Mouse (Mus musculus) lung, postnatal 25 days (tissue): ENCODE results near the gene Psmc1.

Experiments used
- DNase-seq: peaks from one replicate; pipeline ENCODE4 v3.0.0; 2022; ENCODE audit warnings: low spot score

Gene Psmc1

DNA sequence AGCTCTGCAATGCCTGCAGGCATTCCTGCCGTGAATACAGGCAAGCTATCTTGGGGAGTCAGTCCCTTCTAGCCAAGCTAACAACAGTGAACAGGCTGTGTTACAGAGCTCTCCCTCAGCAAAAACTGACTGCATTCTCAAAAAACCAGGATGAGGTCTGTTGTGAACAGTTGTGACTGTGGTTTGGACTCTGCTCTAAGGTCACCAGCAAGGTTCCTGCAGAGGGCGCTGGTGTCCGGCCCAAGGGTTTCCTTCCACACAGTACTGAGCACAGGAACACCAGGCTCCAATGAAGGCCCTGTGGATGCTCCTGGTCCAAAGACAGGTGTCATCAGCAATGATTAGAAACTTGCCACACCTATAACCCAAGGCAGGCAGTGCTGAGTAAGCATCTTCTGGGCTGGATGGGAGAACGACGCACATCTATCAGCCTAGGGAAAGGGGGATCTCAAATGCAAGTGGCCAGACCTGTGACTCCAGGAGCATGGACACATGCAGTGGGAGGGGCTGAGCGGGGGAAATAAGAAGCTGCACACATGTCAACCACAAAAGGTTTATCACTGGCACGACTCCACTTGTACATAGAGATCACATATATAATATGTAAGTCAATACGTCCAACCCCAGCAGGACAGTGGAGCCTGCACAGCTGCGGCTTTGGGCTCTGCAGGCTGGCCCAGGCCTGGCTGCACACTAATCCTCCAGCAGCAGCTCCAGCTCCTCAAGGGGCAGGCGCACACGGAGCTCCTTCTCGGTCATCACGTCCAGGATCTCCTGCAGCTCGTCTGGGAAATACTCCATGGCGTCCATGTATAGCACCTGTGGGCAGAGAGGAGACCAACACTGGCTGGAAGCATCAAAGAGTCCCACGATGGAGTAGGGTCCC is 15.2 kb downstream of the Psmc1 start:
- DNase-seq, result no peak

DNA sequence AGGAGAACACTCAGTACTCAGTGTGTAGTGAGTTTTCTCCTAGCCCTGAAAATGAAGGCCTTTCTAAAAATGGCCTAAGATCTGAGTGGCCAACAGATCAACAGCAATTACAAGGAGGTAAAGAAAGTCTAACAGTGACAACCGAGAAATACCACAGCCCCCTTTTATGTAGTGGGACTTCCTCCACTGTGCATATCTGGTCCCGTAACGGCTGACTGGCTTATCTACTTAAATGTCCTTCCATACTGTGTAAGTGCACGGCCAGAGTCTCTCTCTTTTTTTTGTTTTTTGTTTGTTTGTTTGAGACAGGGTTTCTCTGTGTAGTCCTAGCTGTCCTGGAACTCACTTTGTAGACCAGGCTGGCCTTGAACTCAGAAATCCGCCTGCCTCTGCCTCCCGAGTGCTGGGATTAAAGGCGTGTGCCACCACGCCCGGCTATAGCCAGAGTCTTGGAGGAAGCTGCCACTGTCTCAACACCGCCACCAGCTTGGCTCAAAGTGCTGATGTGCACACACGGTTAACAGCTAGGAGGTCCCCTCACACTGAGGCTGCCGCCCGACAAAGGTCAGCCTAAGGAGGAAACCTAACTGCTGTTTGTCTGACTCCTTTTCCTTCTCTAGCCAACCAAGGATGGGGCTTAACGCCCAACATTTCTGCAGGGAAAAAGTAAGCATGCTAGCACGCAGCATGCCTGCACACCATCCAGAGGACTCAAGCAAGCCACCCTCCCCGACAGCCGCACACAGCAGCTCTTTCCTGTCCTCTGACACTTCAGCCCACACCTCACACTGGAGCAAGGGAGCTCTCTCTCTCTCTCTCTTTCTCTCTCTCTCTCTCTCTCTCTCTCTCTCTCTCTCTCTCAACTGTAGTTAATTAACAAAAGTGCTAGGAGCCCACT is 17.3 kb downstream of the Psmc1 start:
- peak; percentile 57 for DNase-seq

DNA sequence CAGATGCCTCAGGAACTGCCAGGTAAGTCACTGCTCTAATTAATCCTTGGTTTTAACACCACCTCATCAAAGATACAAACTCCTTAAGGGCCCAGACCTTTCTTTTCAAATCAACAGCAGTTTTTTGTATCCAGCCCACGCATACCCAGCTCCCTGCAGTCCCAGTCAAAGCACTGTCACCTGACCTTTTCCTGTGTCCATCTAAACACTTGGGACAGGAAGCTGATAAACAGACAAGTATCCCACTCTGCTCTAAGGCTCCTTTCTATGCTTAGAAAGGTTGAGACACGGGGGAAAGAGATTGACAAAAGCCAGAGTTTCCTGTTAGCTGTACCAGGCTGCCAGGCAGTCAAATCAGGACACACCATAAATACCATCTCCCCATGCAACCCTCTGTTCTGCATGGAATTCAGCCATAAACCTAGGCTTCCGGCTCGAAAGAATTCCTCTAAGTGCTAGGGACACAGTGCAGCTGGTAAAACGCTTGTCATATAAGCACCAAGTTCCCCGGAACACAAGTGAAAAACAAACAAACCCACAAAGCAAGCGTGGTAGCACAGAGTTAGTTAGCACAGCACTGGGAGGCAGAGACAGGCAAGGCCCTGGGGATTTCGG is 18.0 kb downstream of the Psmc1 start:
- DNase-seq, result peak; percentile 80

DNA sequence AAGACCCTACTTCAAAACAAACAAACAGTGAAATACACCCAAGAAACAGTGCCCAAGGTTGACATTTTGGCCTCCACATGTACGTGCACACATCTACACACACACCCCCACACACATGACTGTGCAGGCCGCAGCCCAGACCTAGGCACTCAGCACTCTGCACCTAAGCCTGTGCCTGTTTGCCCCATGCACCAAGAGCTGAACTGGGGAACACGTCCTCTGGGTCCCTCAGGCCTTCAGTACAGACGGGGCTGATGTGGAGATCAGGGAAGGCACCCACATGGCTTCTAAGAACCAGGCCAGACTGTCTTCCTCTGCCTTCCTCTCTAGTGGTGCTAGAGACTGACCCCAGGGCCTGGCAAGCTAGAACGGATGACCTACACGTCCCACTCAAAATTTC is 18.6 kb downstream of the Psmc1 start:
- no peak for DNase-seq

DNA sequence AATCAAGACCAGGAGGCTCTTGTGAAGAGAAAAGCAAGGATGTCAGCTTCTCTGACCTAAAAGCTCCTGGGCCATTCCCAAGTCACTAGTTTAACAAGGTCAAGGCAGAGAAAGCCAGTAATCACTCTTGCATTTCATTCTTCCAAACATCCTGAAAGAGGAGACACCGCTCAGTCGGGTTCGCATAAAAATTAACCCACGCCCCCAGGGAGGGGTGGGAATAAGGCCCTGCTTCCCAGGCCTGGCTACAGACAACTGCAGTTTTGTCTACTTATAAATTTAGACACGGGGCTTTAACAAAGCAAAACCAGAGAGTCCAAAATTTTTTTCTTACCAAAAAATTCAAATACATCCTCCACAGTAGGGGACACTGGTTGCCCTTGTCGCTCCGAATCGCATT is 19.0 kb downstream of the Psmc1 start:
- no peak for DNase-seq

DNA sequence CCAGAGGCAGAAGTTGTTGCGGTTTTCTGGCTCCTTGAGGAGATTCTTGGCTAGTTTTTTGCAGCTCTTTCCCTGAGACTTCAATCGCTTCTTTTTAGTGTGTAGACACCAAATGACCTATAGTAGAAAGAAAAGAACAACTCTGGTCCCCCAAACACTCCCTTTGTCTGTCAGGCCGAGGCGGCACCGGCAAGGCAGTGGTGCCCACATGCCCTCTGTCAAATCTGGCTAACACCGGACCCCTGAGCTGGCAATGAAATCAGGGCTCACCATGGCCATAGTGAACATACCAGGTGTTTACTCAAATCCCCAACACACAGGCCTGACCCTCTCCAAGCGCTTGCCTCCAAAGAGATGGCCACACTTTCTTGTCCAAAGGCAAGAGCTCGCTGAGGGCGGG is 21.2 kb downstream of the Psmc1 start:
- no peak for DNase-seq

DNA sequence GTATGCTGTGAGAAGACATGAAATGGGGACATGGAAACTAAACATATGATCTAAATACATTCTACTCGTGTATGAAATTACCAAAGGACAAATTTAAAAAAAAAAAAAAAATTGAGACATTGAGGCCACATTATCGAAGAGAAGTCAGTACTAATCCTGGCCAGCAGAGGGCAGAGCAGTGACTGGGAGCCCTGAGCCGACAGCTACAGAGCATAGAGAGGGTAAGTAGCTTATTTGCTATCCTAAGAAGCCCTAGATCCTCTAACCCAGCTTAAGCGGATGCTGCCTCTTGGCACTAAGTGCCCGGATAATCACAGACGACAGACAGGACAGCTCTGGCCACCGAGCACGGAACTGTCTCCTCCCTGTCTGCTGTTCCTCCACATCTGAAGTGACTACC is 21.7 kb downstream of the Psmc1 start:
- peak; percentile 49 for DNase-seq

DNA sequence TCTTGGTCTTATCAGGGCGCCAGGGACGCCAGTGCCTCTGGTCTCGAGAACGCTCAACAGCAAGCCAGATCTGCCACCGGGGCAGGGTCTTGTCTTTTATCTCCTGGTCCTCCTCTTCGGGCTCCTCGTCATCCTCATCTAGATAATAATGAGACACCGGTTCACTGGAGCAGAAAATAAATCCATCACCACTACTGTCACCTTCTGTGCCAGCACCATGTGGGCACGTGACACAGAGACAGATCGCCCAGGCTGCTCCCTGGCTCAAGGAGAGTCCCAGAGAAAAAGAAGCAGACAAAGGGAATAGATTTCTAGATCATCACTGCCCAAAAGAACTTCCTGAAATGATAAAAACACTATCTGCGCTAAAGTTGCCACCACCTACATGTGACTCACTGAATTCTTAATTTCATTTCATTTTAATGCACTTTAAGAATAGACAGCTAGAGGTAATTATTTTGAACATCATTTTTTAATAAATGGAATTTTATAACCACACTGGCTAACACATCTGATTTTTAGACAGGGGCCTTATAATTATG is 24.5 kb downstream of the Psmc1 start:
- DNase-seq, result no peak

DNA sequence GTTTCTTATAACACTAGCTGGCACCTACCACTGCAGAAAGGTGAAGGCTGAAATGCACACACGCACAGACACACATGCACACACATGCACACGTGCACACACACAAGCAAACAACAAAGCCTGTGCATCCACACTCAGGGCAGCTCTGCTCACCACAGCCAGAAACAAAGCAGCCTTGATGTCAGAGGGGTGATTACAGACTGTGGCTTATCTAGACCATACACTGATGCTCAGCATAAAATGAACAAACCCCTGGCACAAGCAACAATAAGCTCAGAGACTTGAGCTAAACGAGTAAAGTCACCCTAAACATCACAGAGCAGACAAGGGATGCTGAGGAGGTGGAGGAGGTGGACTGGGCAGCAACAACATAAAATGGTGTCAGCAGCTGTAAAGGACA is 25.2 kb downstream of the Psmc1 start:
- DNase-seq, result no peak

DNA sequence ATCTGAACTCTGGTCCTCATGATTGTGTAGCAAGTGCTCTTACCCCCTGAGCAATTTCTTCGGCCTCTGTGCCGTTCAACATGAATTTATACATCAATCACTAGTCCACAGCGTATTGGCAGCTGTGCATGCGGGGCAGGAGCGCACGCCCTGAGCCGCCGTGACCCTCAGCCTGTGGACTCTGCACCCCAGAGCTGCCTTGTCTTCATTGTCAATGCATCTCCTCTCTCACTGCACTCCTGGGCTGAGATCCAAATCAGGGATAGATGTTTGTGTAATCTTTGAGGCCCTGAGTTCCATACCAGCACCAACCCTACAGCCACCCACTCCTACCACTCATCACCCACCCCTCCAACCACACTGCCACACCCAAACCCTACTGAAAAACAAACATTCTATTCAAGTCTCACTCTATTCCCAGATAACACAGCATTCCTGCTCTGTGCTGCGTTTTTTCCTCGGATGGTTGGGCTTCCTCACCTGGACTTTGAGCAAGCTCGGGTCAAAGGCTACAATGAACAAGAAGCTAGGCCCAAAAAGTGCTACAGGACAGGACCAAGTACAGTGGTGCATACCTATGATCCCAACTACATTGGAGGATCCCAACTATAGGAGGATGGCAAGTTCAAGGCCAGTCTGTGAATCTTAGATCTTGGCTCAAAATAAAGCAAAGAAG is 33.0 kb downstream of the Psmc1 start:
- no peak for DNase-seq

DNA sequence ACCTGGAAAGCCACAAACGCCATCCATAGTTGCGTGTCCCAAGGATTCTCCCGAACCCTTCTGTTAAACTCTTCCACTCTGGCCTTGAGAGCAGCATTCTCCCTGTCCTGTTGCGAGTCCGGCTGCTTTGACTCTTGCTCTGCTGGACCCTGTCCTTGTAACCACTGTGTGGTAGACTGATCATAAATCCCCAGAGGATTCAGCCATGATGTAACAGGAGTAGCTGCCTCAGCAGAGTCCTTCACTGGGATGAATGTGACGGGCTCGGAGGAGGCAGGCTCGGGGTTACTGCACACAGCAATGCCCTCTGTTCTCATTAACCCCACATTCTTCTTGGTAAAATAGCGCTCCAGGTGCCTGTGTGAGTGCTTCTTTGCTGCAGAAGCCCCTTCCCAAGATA is 33.8 kb downstream of the Psmc1 start:
- no peak for DNase-seq

DNA sequence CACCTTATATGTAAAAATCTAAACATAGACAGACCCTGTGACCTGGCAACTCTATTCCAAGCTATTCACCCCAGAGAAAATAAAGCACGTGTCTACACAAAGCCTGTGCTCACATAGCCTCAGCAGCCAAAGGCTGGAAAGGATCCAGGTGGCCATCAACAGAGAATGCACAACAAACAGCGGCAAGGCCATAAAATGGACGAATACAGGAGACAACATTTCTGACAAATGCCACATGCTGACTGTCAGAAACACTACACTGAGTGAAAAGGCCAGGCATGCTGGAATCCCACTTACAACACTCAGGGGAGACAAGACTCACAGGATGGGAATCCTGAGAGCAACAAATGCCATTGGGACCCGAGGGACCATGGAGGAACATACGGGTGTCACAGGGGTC is 34.3 kb downstream of the Psmc1 start:
- no peak for DNase-seq

DNA sequence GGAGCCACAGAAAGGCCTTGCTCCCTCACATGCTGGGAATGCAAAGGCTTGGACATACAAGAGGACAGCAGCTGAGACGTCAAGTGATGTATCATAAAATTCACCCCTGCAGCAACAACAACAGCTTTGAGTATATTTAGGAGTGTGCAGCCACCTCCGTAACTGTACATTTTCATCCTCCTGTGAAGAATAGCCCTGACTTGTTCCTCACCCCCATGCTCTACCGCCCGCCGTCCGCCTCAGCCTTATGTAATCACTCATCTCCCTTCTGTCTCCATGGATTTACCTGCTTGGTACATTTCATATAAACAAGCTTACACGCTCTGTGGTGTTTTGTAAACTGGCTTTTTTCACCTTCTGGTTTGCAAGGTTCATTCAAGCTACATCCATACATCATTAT is 42.5 kb downstream of the Psmc1 start:
- no peak for DNase-seq

DNA sequence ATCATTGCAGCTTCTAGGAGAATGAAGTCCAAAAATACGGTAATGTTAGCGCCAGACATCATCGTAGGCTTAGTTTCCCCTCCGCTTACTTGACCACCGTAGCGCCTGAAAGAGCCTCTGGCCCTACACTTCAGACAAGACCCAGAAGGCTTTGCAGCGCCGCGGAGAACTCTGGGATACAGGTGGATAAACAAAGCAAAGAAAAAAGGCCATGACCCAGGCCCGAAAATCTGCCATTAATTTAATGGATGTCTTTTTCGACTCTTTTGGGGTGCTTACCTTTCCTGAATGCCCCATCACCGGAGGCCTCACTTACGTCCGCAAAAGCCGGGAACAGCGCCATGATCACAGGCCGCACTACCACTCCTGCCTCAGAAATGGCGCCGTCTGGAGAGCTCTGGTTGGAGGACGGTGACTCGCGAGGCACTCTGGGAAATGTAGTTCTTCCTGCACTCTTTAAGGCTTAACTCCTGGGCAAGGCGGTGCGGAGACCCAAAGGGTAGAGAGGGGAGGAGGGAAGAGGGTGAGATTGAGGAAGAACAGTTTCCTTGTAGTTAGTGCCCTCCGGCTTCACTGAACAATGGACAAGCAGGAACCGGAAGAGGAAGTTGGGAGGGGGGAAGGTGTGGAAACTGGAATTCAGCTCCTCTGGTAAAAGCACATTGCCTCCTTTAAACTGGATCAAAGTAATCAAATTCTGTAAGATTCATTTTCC is 49.5 kb downstream of the Psmc1 start, which contains the start of gene Nrde2:
TSS of gene Nrde2 (minus strand) at position 393 of the 715 bp plus-strand sequence.
- peak; percentile 96 for DNase-seq

DNA sequence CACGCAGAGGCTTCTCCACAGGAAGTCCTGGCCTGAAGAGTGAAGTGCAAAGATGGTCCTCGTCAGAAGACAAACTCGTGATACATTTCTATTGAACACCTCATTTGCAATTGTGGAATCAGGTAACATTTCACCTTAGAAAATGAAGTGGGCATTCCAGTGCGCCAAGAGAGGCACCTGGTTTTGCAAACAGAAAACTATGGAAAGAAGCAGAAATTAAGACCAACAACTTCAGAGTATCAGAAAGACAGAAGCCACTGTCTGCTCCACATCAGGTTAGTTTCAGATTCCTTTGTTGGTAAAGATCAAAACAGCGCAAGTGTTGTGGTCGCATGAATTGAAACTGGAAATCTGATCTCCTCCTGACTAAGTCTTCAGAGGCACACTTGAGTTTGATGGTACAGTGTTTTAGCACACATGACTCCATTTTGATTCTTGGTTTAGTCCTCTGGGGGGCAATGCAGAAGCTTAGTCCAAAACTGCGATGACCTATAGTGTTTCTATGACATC is 55.1 kb downstream of the Psmc1 start:
- no peak for DNase-seq

DNA sequence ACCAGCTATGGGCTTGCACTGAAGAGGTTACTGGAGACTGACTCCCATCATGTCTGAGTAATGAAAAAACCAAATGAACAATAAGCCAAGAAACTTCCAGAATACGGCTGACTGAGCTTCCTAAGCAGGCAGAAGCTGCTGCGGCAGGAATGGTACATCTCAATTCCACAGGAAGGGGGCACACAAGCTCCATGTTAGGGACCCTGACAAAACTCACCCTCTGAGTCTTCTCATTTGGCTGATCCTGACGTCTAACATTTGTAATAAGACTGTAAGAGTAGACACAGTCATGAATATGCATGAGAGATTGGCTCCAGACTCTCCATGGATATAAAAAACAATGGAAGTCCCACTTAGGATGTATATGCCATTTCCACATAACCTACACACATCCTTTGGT is 56.2 kb downstream of the Psmc1 start:
- peak; percentile 59 for DNase-seq

DNA sequence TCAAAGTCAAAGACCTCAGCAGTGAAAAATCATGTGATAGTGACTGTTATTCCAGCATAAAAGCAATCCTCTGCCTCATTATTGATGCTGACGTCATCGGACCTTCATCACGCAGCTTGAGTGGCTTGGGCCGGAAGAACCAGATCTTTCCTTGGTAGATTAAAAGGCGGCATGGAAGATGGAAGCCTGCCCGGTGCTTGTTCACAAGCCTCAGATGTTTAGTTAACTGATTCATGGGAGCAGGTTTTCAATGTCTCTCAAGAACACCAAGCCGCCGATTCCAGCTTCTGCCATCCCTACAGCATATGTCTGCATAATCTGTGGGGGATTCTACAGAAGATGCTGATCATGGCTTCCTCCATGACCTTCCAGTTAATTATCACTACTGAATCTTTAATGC is 57.0 kb downstream of the Psmc1 start:
- DNase-seq, result no peak

DNA sequence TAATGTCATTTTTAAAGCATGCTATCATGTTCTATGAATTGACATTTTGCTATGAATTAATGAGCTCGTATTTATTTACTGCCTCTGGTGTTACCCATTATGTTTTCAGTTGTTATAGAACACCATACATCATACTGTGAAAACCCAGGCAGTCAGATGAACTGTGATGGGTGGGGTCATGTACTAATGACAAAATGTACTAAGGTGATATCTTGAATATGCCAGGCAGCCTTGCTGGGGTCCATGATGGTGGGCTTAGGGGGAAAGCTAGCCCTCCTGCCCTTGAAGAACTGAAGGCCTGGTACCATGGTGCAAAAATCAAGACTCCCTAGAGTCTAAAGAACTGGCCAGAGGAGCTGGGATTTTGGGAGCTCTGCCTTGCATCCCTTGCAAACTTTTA is 57.5 kb downstream of the Psmc1 start:
- no peak for DNase-seq

DNA sequence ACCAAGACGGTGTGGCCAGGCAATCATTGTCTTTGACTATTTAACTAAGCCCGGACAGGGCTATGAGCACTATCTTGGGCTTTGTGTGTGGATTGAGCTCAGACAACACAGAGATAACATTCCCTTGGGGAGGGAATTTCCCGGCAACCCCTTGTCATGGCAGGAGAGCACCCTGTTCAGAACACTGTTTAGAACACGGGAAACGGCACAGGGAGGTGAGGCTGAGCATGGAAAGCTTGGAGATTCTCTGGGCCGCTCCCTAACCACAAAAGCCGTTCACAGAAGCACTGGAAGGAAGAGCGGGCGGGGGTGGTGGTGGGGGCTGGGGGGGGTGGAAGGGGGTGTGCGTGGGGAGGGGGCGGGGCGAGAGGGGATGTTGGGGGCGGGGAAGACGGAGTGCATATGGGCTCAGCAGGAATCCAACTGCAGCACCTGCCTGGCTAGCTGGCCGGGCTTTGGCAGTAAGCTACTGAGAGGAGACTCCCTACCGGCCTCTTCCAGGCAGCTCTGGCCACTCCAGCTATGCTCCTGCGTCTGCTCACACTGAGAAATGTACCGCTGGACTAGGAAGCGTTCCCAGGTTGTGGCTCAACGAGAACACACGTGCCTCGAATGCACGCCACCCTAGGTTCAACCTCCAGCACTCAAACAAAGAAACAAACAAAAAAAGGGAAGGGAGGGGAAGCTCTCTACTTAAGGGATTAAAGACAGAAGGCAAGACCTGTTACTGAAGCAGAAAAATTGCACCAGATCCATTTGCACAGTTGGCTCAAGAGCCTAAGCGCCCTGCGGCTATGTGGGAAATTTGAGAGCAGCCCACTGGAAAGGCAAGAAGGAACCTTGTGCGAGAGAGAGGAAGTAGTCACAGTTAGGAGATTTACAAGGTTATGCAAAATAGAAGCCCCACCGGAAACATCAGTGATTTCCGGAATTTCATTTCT is 58.2 kb downstream of the Psmc1 start:
- peak; percentile 43 for DNase-seq

DNA sequence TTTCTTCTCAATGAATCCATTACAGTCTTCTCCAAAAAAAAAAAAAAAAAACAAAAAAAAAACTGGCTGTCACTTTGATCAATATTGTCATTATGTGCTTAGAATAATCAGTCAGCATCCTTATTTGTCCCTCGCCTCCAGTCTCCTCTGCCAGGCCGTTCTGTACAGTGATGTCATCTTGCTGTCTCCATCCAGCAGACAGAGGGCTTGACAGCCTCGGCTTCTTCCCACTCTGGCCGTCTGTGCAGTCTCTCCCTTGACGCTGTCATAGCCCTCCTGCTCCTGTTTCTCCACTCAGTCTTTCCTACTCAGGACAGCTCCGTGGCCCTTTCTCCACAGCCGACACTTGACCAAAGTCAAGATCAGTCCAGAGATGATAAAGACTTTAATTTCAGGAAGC is 62.5 kb downstream of the Psmc1 start:
- DNase-seq, result no peak
